Comparison of ENCODE assay signal across 9 mouse cellular contexts in the genomic region with DNA sequence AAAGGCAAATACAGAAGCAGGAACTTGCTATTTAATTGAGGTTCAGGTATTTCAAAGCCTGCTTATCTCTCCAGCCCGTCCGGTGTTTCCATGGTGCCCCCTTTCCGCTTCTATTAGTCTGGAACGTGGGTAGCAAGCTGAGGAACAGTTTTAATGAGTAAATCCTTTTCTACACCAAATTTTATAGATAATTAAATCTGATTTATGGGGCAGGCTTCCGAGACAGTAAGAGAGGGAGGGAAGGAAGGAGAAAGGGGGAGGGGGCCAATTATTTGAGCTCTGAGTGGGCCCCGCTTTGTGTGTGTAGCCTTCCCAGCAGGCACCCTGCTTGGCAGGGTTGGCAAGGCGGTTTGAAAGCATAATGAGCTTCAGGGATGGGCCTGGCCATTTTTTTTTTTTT.
DNase-seq lines count a peak whose midpoint lies in the region; ATAC-seq lines count a peak whose summit lies in the region.
"Had no signal": no experiment of that assay in that cellular context is flagged by ENCODE, and none has a peak within 500 bp of the region (broad histone marks: within the 10 kb centered on the region; RNA-seq: fewer than 3 reads in every experiment).

No protein-coding gene starts in this region.

- H3K9ac ChIP-seq in embryonic facial prominence, embryonic 15.5 days, result no peak overlapping the region
- no peak overlapping the region for H3K9ac ChIP-seq in intestine, embryonic 15.5 days
- H3K9ac ChIP-seq in neural tube, embryonic 11.5 days (ENCODE audit: low read length), result no peak overlapping the region

- ATAC-seq in embryonic facial prominence, embryonic 15.5 days (ENCODE audit: insufficient number of reproducible peaks, low FRiP score, low TSS enrichment, low read depth), result no peak
- 0 out of 2 replicates have a peak, but pooled peaks have one; percentile 34 for ATAC-seq in intestine, embryonic 15.5 days
- peak; percentile 79 for ATAC-seq in neural tube, embryonic 11.5 days (ENCODE audit: insufficient read depth, low FRiP score, low TSS enrichment)

- peak overlapping the region; percentile 44 for H3K4me2 ChIP-seq in embryonic facial prominence, embryonic 15.5 days (replicated peaks)
- H3K4me2 ChIP-seq in intestine, embryonic 15.5 days (replicated peaks), result peak overlapping the region; percentile 52
- H3K4me2 ChIP-seq in neural tube, embryonic 11.5 days (ENCODE audit: low read depth), result peak overlapping the region; percentile 21

- 39% methylated on average over 7 of the region's 7 CpGs for WGBS in embryonic facial prominence, embryonic 15.5 days
- WGBS in intestine, embryonic 15.5 days, result 33% methylated on average over 7 of the region's 7 CpGs
- WGBS in neural tube, embryonic 11.5 days, result 11% methylated on average over 7 of the region's 7 CpGs

- no peak overlapping the region for H3K27ac ChIP-seq in embryonic facial prominence, embryonic 15.5 days (replicated peaks)
- no peak overlapping the region for H3K27ac ChIP-seq in intestine, embryonic 15.5 days
- no peak overlapping the region for H3K27ac ChIP-seq in neural tube, embryonic 11.5 days (ENCODE audit: low read depth, low read length)

- no peaks in the 10 kb centered on the region for H3K36me3 ChIP-seq in embryonic facial prominence, embryonic 15.5 days
- no peaks in the 10 kb centered on the region for H3K36me3 ChIP-seq in intestine, embryonic 15.5 days
- no peaks in the 10 kb centered on the region for H3K36me3 ChIP-seq in neural tube, embryonic 11.5 days (ENCODE audit: control insufficient read depth, insufficient read depth, low read length)

- peak; percentile 27 to 35 for DNase-seq in kidney, postnatal 4 days
- DNase-seq in kidney, adult 8-10 months, result no peak
- DNase-seq in neural tube, embryonic 11.5 days (ENCODE audit: low spot score), result peak; percentile 55
- DNase-seq in adrenal gland, adult 18-20 months (ENCODE audit: low spot score in 2 of 2), result no peak
- DNase-seq in right cerebral cortex, adult 2 months (ENCODE audit: low spot score in 2 of 2), result no peak
- DNase-seq in ovary, postnatal 36 days (ENCODE audit: low spot score), result no peak

- no peaks in the 10 kb centered on the region for H3K9me3 ChIP-seq in embryonic facial prominence, embryonic 15.5 days (replicated peaks)
- H3K9me3 ChIP-seq in intestine, embryonic 15.5 days, result no peaks in the 10 kb centered on the region
- no peaks in the 10 kb centered on the region for H3K9me3 ChIP-seq in neural tube, embryonic 11.5 days (ENCODE audit: control insufficient read depth, low read length)

- peak overlapping the region; percentile 29 for H3K4me3 ChIP-seq in embryonic facial prominence, embryonic 15.5 days (replicated peaks)
- no peak overlapping the region for H3K4me3 ChIP-seq in intestine, embryonic 15.5 days (replicated peaks)
- H3K4me3 ChIP-seq in neural tube, embryonic 11.5 days (ENCODE audit: low read depth, low read length), result no peak overlapping the region

- 0 out of 2 replicates have a peak, but pooled peaks cover 5% of the 10 kb centered on the region for H3K4me1 ChIP-seq in embryonic facial prominence, embryonic 15.5 days
- H3K4me1 ChIP-seq in intestine, embryonic 15.5 days (replicated peaks), result 0 out of 2 replicates have a peak, but pooled peaks cover 4% of the 10 kb centered on the region
- peaks cover 3% of the 10 kb centered on the region for H3K4me1 ChIP-seq in neural tube, embryonic 11.5 days (ENCODE audit: control insufficient read depth, insufficient read depth, low read length)

- no peaks in the 10 kb centered on the region for H3K27me3 ChIP-seq in embryonic facial prominence, embryonic 15.5 days
- no peaks in the 10 kb centered on the region for H3K27me3 ChIP-seq in intestine, embryonic 15.5 days (replicated peaks)
- H3K27me3 ChIP-seq in neural tube, embryonic 11.5 days (ENCODE audit: control insufficient read depth, insufficient read depth, low read length), result no peaks in the 10 kb centered on the region
- H3K27me3 ChIP-seq: Patski had no signal

Comparison
In these comparisons a context has a peak if more than half of its experiments do, and no peak if none do; other contexts are left out.
1. DNase-seq: peak in kidney, postnatal 4 days (2 of 2) and neural tube, embryonic 11.5 days (single experiment); none in kidney, adult 8-10 months (0 of 2), adrenal gland, adult 18-20 months (0 of 2), right cerebral cortex, adult 2 months (0 of 2) and ovary, postnatal 36 days (single experiment).
2. Peak in every context shown above with its lines, with median percentiles within 50 percentile points of each other: H3K4me2 ChIP-seq.